Mouse (Mus musculus) heart, postnatal 0 days (tissue): ENCODE results near the gene Pdzd7.

ENCODE experiments used
- CTCF ChIP-seq: IDR thresholded peaks from 2 replicates; pipeline ENCODE4 v1.5.1; 2016; ENCODE audit warnings: antibody characterized with exemption, control low read depth, low read depth
- EP300 ChIP-seq: IDR thresholded peaks from 2 replicates; pipeline ENCODE4 v1.6.1; 2016; ENCODE audit warnings: antibody characterized with exemption, low read depth

DNA sequence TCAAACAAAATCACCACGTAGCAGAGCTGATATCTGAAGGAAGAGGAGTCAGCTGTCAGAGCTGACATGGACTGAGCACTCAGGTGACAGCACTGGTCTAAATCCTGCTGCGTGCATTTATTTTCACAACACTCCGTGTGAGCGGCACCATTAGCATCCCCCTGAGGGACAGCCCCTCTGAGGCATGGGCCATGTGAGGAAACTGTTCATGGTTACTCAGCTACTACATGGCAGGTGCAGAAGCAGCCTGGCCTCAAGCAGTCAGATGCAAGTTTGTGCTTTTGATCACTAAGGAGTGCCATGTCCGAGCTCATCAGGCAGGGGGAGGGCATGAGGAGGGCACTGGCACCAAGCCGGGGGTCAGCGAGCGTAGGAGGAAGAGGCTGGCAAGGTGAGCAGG, 45.9 kb downstream of the Pdzd7 start:
- TF ChIP-seq CTCF = no peak
- no peak for TF ChIP-seq EP300
